Comparison of ENCODE assay signal across 15 mouse cellular contexts in the genomic region with DNA sequence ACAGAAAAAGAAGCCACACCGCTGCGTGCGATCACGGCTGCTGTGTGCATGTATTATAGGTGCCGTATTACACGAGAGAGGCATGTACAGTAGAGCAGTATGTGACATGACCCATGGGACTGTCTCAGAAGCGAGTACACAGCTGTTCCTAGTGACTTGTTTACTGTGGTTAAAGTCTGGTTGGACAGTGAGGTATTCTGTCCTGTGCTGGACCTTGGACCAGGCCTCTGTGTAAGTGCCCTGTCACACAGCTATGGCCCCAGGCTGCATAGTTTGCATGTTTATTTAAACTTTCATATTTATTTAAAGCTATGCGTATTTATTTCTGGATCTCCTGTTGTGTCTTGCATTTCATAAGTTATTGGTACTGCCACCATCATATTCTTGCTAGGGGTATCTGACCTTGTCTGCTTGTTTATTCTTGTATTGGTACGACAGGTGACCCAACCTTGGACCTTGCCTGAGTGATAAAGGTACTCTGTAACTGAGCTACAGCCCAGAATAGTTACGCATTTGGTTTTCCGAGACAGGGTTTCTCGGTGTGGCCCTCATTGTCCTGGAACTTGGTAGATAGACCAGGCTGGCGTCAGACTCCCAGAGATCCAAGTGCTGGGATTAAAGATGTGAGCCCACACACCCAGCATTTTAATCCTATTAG. TPM values are rescaled to one million over a fixed set of nuclear protein-coding genes. Genes with fewer than 3 reads are reported as not detected.
DNase-seq lines count a peak whose midpoint lies in the region; ATAC-seq and TF ChIP-seq lines count a peak whose summit lies in the region.
"Had no signal": no experiment of that assay in that cellular context is flagged by ENCODE, and none has a peak within 500 bp of the region (broad histone marks: within the 10 kb centered on the region; RNA-seq: fewer than 3 reads in every experiment).

No protein-coding gene starts in this region.

- 70% methylated on average over 13 of the region's 13 CpGs for WGBS in liver, postnatal 0 days (ENCODE audit: insufficient replicate concordance)
- 97% methylated on average over 13 of the region's 13 CpGs for WGBS in limb, embryonic 10.5 days

- no peak for TF ChIP-seq CTCF in layer of hippocampus, adult 2 months (conservative IDR thresholded peaks at IDR 0.05)
- no peak for TF ChIP-seq CTCF in liver, postnatal 0 days (IDR thresholded peaks at IDR 0.05; ENCODE audit: low read depth)

- peak overlapping the region; percentile 4; the same call in 1 of the 2 replicates for H3K27ac ChIP-seq in layer of hippocampus, adult 2 months
- peak overlapping the region; percentile 91 for H3K27ac ChIP-seq in liver, postnatal 0 days (ENCODE audit: low read depth)
- no peak overlapping the region for H3K27ac ChIP-seq in limb, embryonic 10.5 days
- H3K27ac ChIP-seq: embryonic facial prominence, embryonic 15.5 days had no signal

- no peak overlapping the region for H3K4me3 ChIP-seq in layer of hippocampus, adult 2 months
- no peak overlapping the region for H3K4me3 ChIP-seq in liver, postnatal 0 days (ENCODE audit: low read depth, low read length)
- no peak overlapping the region for H3K4me3 ChIP-seq in limb, embryonic 10.5 days
- H3K4me3 ChIP-seq: embryonic facial prominence, embryonic 15.5 days had no signal

- H3K9ac ChIP-seq in liver, postnatal 0 days (replicated peaks) = no peak overlapping the region; the same call in 1 of the 2 replicates
- H3K9ac ChIP-seq: embryonic facial prominence, embryonic 15.5 days had no signal

- no peaks in the 10 kb centered on the region for H3K27me3 ChIP-seq in liver, postnatal 0 days (ENCODE audit: insufficient read depth, low read length)
- H3K27me3 ChIP-seq in limb, embryonic 10.5 days (ENCODE audit: low read depth, poor library complexity, severe bottlenecking) = no peaks in the 10 kb centered on the region
- H3K27me3 ChIP-seq: embryonic facial prominence, embryonic 15.5 days had no signal

- intact Hi-C loops in left cerebral cortex, postnatal 36 days (cut with DNase I) = no loop called here

- H3K4me1 ChIP-seq in liver, postnatal 0 days (ENCODE audit: insufficient read depth) = peaks cover 14% of the 10 kb centered on the region
- H3K4me1 ChIP-seq in limb, embryonic 10.5 days = peaks cover 16% of the 10 kb centered on the region

- ATAC-seq in liver, postnatal 0 days = peak; percentile 95
- ATAC-seq: activated CD4-positive, CD25-positive, alpha-beta regulatory T cell, adult 4 months had no signal

- peaks cover 29% of the 10 kb centered on the region for H3K36me3 ChIP-seq in liver, postnatal 0 days (replicated peaks; ENCODE audit: insufficient read depth, low read length)
- peaks cover 69% of the 10 kb centered on the region for H3K36me3 ChIP-seq in limb, embryonic 10.5 days

- TF ChIP-seq EP300 in liver, postnatal 0 days (IDR thresholded peaks at IDR 0.05; ENCODE audit: low read depth) = peak; percentile 70

- no peaks in the 10 kb centered on the region for H3K9me3 ChIP-seq in liver, postnatal 0 days (ENCODE audit: low read length)
- H3K9me3 ChIP-seq in limb, embryonic 10.5 days (replicated peaks) = no peaks in the 10 kb centered on the region
- H3K9me3 ChIP-seq: embryonic facial prominence, embryonic 15.5 days had no signal

- DNase-seq in layer of hippocampus, adult 2 months (ENCODE audit: low spot score in 2 of 2) = no peak
- DNase-seq in layer of hippocampus, adult 9-10 months (ENCODE audit: low spot score) = no peak
- DNase-seq in liver = peak; percentile 12
- DNase-seq in liver, postnatal 0 days = peak; percentile 35
- DNase-seq in left cerebral cortex, postnatal 36 days (ENCODE audit: low spot score in 2 of 2) = no peak
- DNase-seq in limb, embryonic 10.5 days (ENCODE audit: low spot score) = no peak
- no peak for DNase-seq in adrenal gland, adult (ENCODE audit: inconsistent age in 2 of 2, low spot score in 1 of 2)
- DNase-seq: cerebellum, adult 9-11 months; gastrocnemius, postnatal 14 days; lung, adult 18-20 months; right cerebral cortex, postnatal 14 days; thymus, postnatal 4 days had no signal

- peak overlapping the region; percentile 40 for H3K4me2 ChIP-seq in liver, postnatal 0 days (ENCODE audit: low read depth, low read length)
- H3K4me2 ChIP-seq: embryonic facial prominence, embryonic 15.5 days had no signal

RNA-seq across cellular contexts. Expression of gene Wsb2, which starts 8.9 kb away (rescaled TPM):
- total RNA-seq in layer of hippocampus, adult 2 months (2021) = 100 to 1,000 TPM; 262 to 264 TPM
- 31.7 and 32.3 TPM in 2 replicates for polyA plus RNA-seq in liver, postnatal 0 days (2015; fragmentation: Nextera tagmentation; extraction: Ambion mirVana)
- total RNA-seq in left cerebral cortex, postnatal 36 days (2021) = 100 to 1,000 TPM; 294 to 334 TPM
- 37.2 and 41.7 TPM in 2 replicates for polyA plus RNA-seq in limb, embryonic 10.5 days (2016; fragmentation: Nextera tagmentation; extraction: Ambion mirVana)

RNA-seq across cellular contexts. Expression of gene Rfc5, which starts 22.8 kb away (rescaled TPM):
- 10 to 100 TPM; 13.8 to 18.5 TPM for total RNA-seq in layer of hippocampus, adult 2 months (2021)
- 18.8 and 23.9 TPM in 2 replicates for polyA plus RNA-seq in liver, postnatal 0 days (2015; fragmentation: Nextera tagmentation; extraction: Ambion mirVana)
- total RNA-seq in left cerebral cortex, postnatal 36 days (2021) = 10 to 100 TPM; 16.8 to 18.0 TPM
- polyA plus RNA-seq in limb, embryonic 10.5 days (2016; fragmentation: Nextera tagmentation; extraction: Ambion mirVana) = 159 and 167 TPM in 2 replicates

RNA-seq across cellular contexts. Expression of gene Vsig10, which starts 47.1 kb away (rescaled TPM):
- 1 to 10 TPM; 1.5 to 2.1 TPM for total RNA-seq in layer of hippocampus, adult 2 months (2021)
- polyA plus RNA-seq in liver, postnatal 0 days (2015; fragmentation: Nextera tagmentation; extraction: Ambion mirVana) = 2.1 and 2.9 TPM in 2 replicates
- 1 to 10 TPM; 2.7 to 2.9 TPM for total RNA-seq in left cerebral cortex, postnatal 36 days (2021)
- 3.1 and 4.4 TPM in 2 replicates for polyA plus RNA-seq in limb, embryonic 10.5 days (2016; fragmentation: Nextera tagmentation; extraction: Ambion mirVana)

RNA-seq across cellular contexts. Expression of gene Ksr2, which starts 47.8 kb away (rescaled TPM):
- 10 to 100 TPM; 40.3 to 44.6 TPM for total RNA-seq in layer of hippocampus, adult 2 months (2021)
- 0.08 and 0.09 TPM in 2 replicates for polyA plus RNA-seq in liver, postnatal 0 days (2015; fragmentation: Nextera tagmentation; extraction: Ambion mirVana)
- 10 to 100 TPM; 35.0 to 44.3 TPM for total RNA-seq in left cerebral cortex, postnatal 36 days (2021)
- polyA plus RNA-seq in limb, embryonic 10.5 days (2016; fragmentation: Nextera tagmentation; extraction: Ambion mirVana) = 0.01 TPM in 1 of 2 replicates, not detected in the other
- polyA plus RNA-seq: heart, postnatal 0 days had no signal

Comparison
In these comparisons a context has a peak if more than half of its experiments do, and no peak if none do; other contexts are left out.
1. DNase-seq: peak in liver (single experiment) and liver, postnatal 0 days (single experiment); none in layer of hippocampus, adult 2 months (0 of 2), layer of hippocampus, adult 9-10 months (single experiment), left cerebral cortex, postnatal 36 days (0 of 2), limb, embryonic 10.5 days (single experiment) and adrenal gland, adult (0 of 2).